Mouse (Mus musculus): Measurements from ENCODE around the gene Gm2001. TPM values are rescaled to one million over a fixed set of nuclear protein-coding genes. Genes with fewer than 3 reads are reported as not detected.
"Not testable (repeated sequence)": the region's sequence is repeated elsewhere in the genome, so short reads cannot be mapped to it uniquely, and the experiment has no call there.

Gene Gm2001
- not detected in 3 replicates for total RNA-seq (2017)

- not testable (repeated sequence) for ATAC-seq (replicated peaks; ENCODE audit: insufficient number of reproducible peaks, low FRiP score, low TSS enrichment, poor library complexity, severe bottlenecking)
Measured at GRCm38 (mm10) chr12:87842239-87842638, at the start of gene Gm2001. Gm2001 (minus strand) TSS chr12:87842339.

GRCm38 (mm10) chr12:87873772-87874171, 31.6 kb upstream of the Gm2001 start, which contains the start of gene Gm2016:
Gm2016 (plus strand) TSS chr12:87874072.
- ATAC-seq (replicated peaks; ENCODE audit: insufficient number of reproducible peaks, low FRiP score, low TSS enrichment, poor library complexity, severe bottlenecking) = not testable (repeated sequence)

GRCm38 (mm10) chr12:87864048-87864447, 21.9 kb upstream of the Gm2001 start:
- ATAC-seq (replicated peaks; ENCODE audit: insufficient number of reproducible peaks, low FRiP score, low TSS enrichment, poor library complexity, severe bottlenecking) = not testable (repeated sequence)

- ATAC-seq (replicated peaks; ENCODE audit: insufficient number of reproducible peaks, low FRiP score, low TSS enrichment, poor library complexity, severe bottlenecking) = not testable (repeated sequence)
Measured at GRCm38 (mm10) chr12:87863638-87864037, 21.5 kb upstream of the Gm2001 start.

GRCm38 (mm10) chr12:87861740-87862692, 19.9 kb upstream of the Gm2001 start:
- not testable (repeated sequence) for ATAC-seq (replicated peaks; ENCODE audit: insufficient number of reproducible peaks, low FRiP score, low TSS enrichment, poor library complexity, severe bottlenecking)

GRCm38 (mm10) chr12:87856067-87856466, 13.9 kb upstream of the Gm2001 start:
- not testable (repeated sequence) for ATAC-seq (replicated peaks; ENCODE audit: insufficient number of reproducible peaks, low FRiP score, low TSS enrichment, poor library complexity, severe bottlenecking)

- not testable (repeated sequence) for ATAC-seq (replicated peaks; ENCODE audit: insufficient number of reproducible peaks, low FRiP score, low TSS enrichment, poor library complexity, severe bottlenecking)
Measured at GRCm38 (mm10) chr12:87850657-87851056, 8.5 kb upstream of the Gm2001 start.

GRCm38 (mm10) chr12:87816277-87816676, 25.9 kb downstream of the Gm2001 start, which contains the start of gene BB287469:
BB287469 (plus strand) TSS chr12:87816577.
- not testable (repeated sequence) for ATAC-seq (replicated peaks; ENCODE audit: insufficient number of reproducible peaks, low FRiP score, low TSS enrichment, poor library complexity, severe bottlenecking)

GRCm38 (mm10) chr12:87797971-87798370, 44.2 kb downstream of the Gm2001 start:
- ATAC-seq (replicated peaks; ENCODE audit: insufficient number of reproducible peaks, low FRiP score, low TSS enrichment, poor library complexity, severe bottlenecking) = not testable (repeated sequence)

- not testable (repeated sequence) for ATAC-seq (replicated peaks; ENCODE audit: insufficient number of reproducible peaks, low FRiP score, low TSS enrichment, poor library complexity, severe bottlenecking)
Measured at GRCm38 (mm10) chr12:87795212-87795611, 46.9 kb downstream of the Gm2001 start, which contains the start of gene Gm21936. Gm21936 (plus strand) TSS chr12:87795512.

Other genes with a start within 250 kb of the Gm2001 start
- gene Oog1, start 239.7 kb downstream of the Gm2001 start, total RNA-seq (2017) = not detected in 3 replicates
- gene Gm4027, start 223.5 kb downstream of the Gm2001 start, total RNA-seq (2017) = not detected in 3 replicates
- not detected in 3 replicates for gene Gm16381, start 197.7 kb downstream of the Gm2001 start, total RNA-seq (2017)
- not detected in 3 replicates for gene Gm21319, start 66.6 kb downstream of the Gm2001 start, total RNA-seq (2017)
- gene Gm21936, start 46.8 kb downstream of the Gm2001 start, total RNA-seq (2017) = not detected in 3 replicates
- not detected in 3 replicates for gene BB287469, start 25.8 kb downstream of the Gm2001 start, total RNA-seq (2017)
- not detected in 3 replicates for gene Gm2016, start 31.7 kb upstream of the Gm2001 start, total RNA-seq (2017)
- not detected in 3 replicates for gene Gm2022, start 53.0 kb upstream of the Gm2001 start, total RNA-seq (2017)
- gene Gm2035, start 77.5 kb upstream of the Gm2001 start, total RNA-seq (2017) = not detected in 3 replicates
- not detected in 3 replicates for gene Gm2042, start 111.7 kb upstream of the Gm2001 start, total RNA-seq (2017)
- gene Gm2075, start 169.5 kb upstream of the Gm2001 start, total RNA-seq (2017) = not detected in 3 replicates
- gene Gm6803, start 176.4 kb upstream of the Gm2001 start, total RNA-seq (2017) = not detected in 3 replicates
- not detected in 3 replicates for gene Gm2056, start 184.7 kb upstream of the Gm2001 start, total RNA-seq (2017)
- not detected in 3 replicates for gene Gm16368, start 241.4 kb upstream of the Gm2001 start, total RNA-seq (2017)

Measured in monocyte, adult 5-6 weeks (primary cell).